Mouse (Mus musculus) left cerebral cortex, adult 2 months (tissue): ENCODE results near the gene Prdx2. TPM values are rescaled to one million over a fixed set of nuclear protein-coding genes. Genes with fewer than 3 reads are reported as not detected.

Source experiments
- DNase-seq, 2 experiments: peaks; one replicate each; pipeline ENCODE4 v3.0.0; 2021 to 2022; ENCODE audit warnings: low spot score in 2 of 2, mixed read lengths in 1 of 2; ENCODE audit errors: extremely low spot score in 1 of 2
- H3K27ac ChIP-seq: fragments of 200-600 bp; 2 replicates; pipeline ENCODE4 v1.8.1; 2022
- H3K4me3 ChIP-seq: fragments of 200-600 bp; 2 replicates; pipeline ENCODE4 v1.8.1; 2022
- CTCF ChIP-seq: fragments of 200-600 bp; IDR thresholded peaks from 2 replicates; pipeline ENCODE4 v1.8.1; 2022; ENCODE audit warnings: antibody characterized with exemption, mild to moderate bottlenecking, moderate library complexity
- intact Hi-C: fragments of 180-260 bp; cut with DNase I; formaldehyde crosslinking; loops from one replicate; pipeline ENCODE4 v1.15.1; 2025
- total RNA-seq, 2 experiments: library from RNA; stranded (reverse); gene quantifications; 2 replicates each; pipeline ENCODE4 v1.2.3; 2021

Prdx2 gene
- total RNA-seq, 2 experiments from 2014 or later: 319 to 333 TPM

- H3K27ac ChIP-seq: no peak overlapping the region
- intact Hi-C loops: loop anchor here (1.0 kb wide), 1 partner anchor 16 kb away; the partner anchor contains the start of gene Hook2
These were observed 4.6 kb downstream of the Prdx2 start for GRCm38 (mm10) chr8:84973803-84974542.

GRCm38 (mm10) chr8:84974543-84975142 is 5.3 kb downstream of the Prdx2 start:
- intact Hi-C loops: loop anchor here (1.0 to 5.0 kb wide), 3 partner anchors 16 to 98 kb away; partner anchors contain the start of genes Asna1, Dhps, Hook2 and Trir
- H3K4me3 ChIP-seq: no peak overlapping the region
- H3K27ac ChIP-seq: no peak overlapping the region
- no peak for TF ChIP-seq CTCF
- DNase-seq: no peak

More at GRCm38 (mm10) chr8:84973803-84974542, 4.6 kb downstream of the Prdx2 start:
- no peak for DNase-seq
- no peak overlapping the region for H3K4me3 ChIP-seq
- peak; percentile 86 for TF ChIP-seq CTCF

DNA sequence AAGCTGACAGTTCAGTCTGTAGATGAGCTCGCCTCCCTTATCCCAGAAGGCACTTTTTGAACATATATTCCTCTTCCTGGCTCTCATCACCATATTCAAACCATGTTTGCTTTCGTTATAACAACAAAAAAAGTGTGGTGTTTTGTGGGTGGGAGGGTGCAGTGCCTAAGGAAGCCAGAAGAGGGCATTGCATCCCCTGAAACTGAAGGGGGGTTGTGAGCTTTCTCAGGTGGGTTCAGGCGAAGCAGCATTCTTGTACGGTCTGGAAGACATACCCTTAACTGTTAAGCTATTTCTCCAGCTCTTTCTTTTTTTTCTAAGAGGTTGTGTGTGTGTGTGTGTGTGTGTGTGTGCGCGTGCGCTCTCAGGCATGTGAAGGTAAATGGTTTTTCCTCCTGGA is 6.0 kb downstream of the Prdx2 start:
- Histone ChIP-seq H3K4me3 (no peak overlapping the region; the same call in 1 of the 2 replicates), H3K27ac (peak overlapping the region; percentile 99)
- intact Hi-C loops: loop anchor here (5.0 kb wide), 2 partner anchors 52 to 97 kb away; partner anchors contain the start of genes Asna1, Dhps and Trir
- TF ChIP-seq CTCF: peak; percentile 85
- peak in 1 of 2 experiments; percentile 77 for DNase-seq

DNA sequence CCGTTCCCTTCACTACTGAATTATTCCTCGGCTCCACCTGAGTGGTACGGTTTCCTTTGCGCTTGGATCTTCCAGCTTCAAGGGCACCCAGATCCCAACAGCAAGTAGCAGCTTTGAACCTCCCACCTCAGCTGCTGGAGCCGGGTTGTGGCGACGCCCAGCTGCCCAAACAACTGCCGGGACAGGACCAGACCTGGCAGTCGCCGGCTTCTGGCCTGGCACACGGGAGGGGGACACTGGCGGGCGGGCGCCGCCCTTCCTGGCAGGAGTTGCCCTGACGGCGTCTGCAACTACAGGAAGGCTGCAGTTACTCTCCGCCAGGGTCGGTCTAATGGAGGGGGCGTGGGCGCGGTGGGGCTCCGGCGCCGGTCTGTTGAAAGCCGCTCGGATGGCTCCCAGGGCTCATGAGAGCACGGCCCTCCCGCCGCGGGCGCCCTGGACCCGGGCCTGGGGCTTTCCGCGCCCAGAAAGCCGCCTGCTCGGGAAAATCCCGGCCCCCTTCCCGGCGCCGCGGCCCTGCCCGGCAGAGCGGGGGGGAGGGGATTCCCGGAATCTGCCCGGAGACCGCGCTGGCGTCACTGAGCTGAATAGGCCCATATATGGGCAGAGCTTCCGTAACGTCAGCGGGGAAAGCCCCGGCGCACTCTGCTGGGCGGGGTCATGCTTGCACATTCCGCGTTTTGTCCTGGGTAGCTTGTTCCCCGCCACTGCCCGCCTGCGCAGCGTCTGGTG is 6.8 kb downstream of the Prdx2 start:
- H3K4me3 ChIP-seq: peak overlapping the region; percentile 95
- intact Hi-C loops: loop anchor here (5.0 kb wide), 2 partner anchors 51 to 96 kb away; partner anchors contain the start of genes Asna1, Dhps and Trir
- no peak; the same call in 1 of the 2 replicates for TF ChIP-seq CTCF
- peak overlapping the region; percentile 99 for H3K27ac ChIP-seq
- DNase-seq: peak; percentile 94 to 97

- Histone ChIP-seq H3K4me3 (peak overlapping the region; percentile 95), H3K27ac (peak overlapping the region; percentile 99)
- intact Hi-C loops: loop anchor here (5.0 kb wide), 2 partner anchors 50 to 95 kb away; partner anchors contain the start of genes Asna1, Dhps and Trir
- DNase-seq: no peak
- no peak for TF ChIP-seq CTCF
These were observed 7.5 kb downstream of the Prdx2 start for GRCm38 (mm10) chr8:84976763-84977434.

- intact Hi-C loops: loop anchor here (1.0 to 5.0 kb wide), 3 partner anchors 9 to 95 kb away; partner anchors contain the start of genes Asna1, Dhps and Trir
- Histone ChIP-seq H3K4me3 (peak overlapping the region; percentile 95), H3K27ac (peak overlapping the region; percentile 99)
- peak; percentile 63 to 72 for DNase-seq
- no peak for TF ChIP-seq CTCF
These were observed 8.3 kb downstream of the Prdx2 start for GRCm38 (mm10) chr8:84977435-84978247.

- peak within 1 kb of the TSS; percentile 99 for H3K27ac ChIP-seq
- peak; percentile 95 for DNase-seq
- H3K4me3 ChIP-seq: peak within 1 kb of the TSS; percentile 95
- TF ChIP-seq CTCF: no peak
- intact Hi-C loops: loop anchor here (1.0 to 5.0 kb wide), 3 partner anchors 8 to 94 kb away; partner anchors contain the start of genes Asna1, Dhps and Trir
These were observed 9.0 kb downstream of the Prdx2 start, which contains the start of gene Junb for GRCm38 (mm10) chr8:84978248-84978940. Gene Junb (minus strand): TSS chr8:84978718.

GRCm38 (mm10) chr8:84979599-84980421 is 10.4 kb downstream of the Prdx2 start:
- peak; percentile 91 to 93 for DNase-seq
- H3K4me3 ChIP-seq: peak overlapping the region; percentile 95
- no peak for TF ChIP-seq CTCF
- intact Hi-C loops: loop anchor here (5.0 kb wide), 2 partner anchors 47 to 92 kb away; partner anchors contain the start of genes Asna1, Dhps and Trir
- peak overlapping the region; percentile 99 for H3K27ac ChIP-seq
